Mouse (Mus musculus) gastrocnemius, adult 2 months (tissue): ENCODE measurements around the gene Clec3a. TPM values are rescaled to one million over a fixed set of nuclear protein-coding genes. Genes with fewer than 3 reads are reported as not detected.

ENCODE experiments used
- DNase-seq: peaks from one replicate; pipeline ENCODE4 v3.0.0; 2022
- H3K27ac ChIP-seq: fragments of 200-600 bp; 2 replicates; pipeline ENCODE4 v1.8.1; 2022; ENCODE audit warnings: mild to moderate bottlenecking
- H3K4me3 ChIP-seq: fragments of 200-600 bp; 2 replicates; pipeline ENCODE4 v1.8.1; 2022; ENCODE audit warnings: mild to moderate bottlenecking, moderate library complexity
- CTCF ChIP-seq: fragments of 200-600 bp; IDR thresholded peaks from 2 replicates; pipeline ENCODE4 v1.8.1; 2022; ENCODE audit warnings: antibody characterized with exemption, mild to moderate bottlenecking, moderate library complexity
- intact Hi-C: fragments of 180-260 bp; cut with DNase I; formaldehyde crosslinking; loops from one replicate; pipeline ENCODE4 v1.15.1; 2025
- total RNA-seq, 2 experiments: library from RNA; stranded (reverse); gene quantifications; 2 replicates each; pipeline ENCODE4 v1.2.3; 2021

The Clec3a gene
- total RNA-seq, 2 experiments from 2014 or later = not detected

GRCm38 (mm10) chr8:114438236-114438635 lies 20.4 kb downstream of the Clec3a start:
- peak; percentile 81 for TF ChIP-seq CTCF
- intact Hi-C loops = loop anchor here (1.0 to 2.0 kb wide), 2 partner anchors 305 to 357 kb away; partner anchors contain the start of gene Nudt7
- DNase-seq = peak; percentile 64
- H3K27ac ChIP-seq = peak overlapping the region; percentile 66; the same call in 1 of the 2 replicates
- no peak overlapping the region for H3K4me3 ChIP-seq

DNA sequence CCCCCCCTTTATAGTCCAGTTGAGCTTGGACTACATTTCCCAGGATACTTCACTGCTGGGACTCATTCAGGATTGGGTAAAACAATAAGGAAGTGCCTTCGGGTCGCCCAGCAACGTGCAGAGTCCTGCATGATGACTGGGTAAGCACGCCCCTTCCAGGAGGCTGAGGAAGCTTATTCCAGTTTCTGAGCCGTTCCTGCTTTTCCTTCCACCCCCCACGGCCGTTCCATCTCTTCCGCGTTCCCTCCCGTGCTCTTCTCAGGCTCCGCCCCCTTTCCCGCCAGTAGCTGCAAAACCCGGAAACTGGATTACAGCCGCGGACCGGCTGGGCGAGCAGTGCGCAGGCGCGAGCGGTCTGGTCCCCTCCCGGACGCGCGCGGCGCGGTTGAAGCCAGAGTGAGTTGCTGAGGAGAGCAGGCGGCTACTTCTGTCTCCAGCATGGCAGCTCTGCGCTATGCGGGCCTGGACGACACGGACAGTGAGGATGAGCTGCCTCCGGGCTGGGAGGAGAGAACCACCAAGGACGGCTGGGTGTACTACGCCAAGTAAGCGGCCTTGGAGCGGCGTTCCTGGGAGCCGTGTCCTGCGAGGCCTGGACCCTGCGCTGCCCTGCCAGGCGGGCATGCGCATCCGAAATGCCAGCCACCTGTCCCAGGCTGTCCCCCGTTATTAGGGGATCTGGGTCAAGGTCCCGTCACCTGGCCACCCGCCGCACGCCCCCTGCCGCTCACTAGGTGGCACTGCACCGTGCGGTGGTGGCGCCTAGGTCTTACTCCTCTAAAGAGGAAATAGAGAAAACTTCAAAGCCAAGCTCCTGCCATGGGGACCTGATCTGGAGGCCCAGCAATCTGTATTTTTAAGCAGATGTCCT lies 21.7 kb downstream of the Clec3a start, which contains the start of gene Wwox:
Gene Wwox (plus strand): TSS at position 322 of the 871 bp plus-strand sequence.
- peak; percentile 92 for TF ChIP-seq CTCF
- Histone ChIP-seq H3K4me3 (peak within 1 kb of the TSS; percentile 74), H3K27ac (peak within 1 kb of the TSS; percentile 89)
- intact Hi-C loops = loop anchor here (2.0 kb wide), 1 partner anchor 307 kb away; the partner anchor contains the start of gene Nudt7
- peak; percentile 98 for DNase-seq

- no peak for TF ChIP-seq CTCF
- DNase-seq = no peak
- intact Hi-C loops = no loop called here
- peak overlapping the region; percentile 89 for H3K27ac ChIP-seq
- H3K4me3 ChIP-seq = peak overlapping the region; percentile 74
Measured at GRCm38 (mm10) chr8:114440205-114440589, 22.3 kb downstream of the Clec3a start.

DNA sequence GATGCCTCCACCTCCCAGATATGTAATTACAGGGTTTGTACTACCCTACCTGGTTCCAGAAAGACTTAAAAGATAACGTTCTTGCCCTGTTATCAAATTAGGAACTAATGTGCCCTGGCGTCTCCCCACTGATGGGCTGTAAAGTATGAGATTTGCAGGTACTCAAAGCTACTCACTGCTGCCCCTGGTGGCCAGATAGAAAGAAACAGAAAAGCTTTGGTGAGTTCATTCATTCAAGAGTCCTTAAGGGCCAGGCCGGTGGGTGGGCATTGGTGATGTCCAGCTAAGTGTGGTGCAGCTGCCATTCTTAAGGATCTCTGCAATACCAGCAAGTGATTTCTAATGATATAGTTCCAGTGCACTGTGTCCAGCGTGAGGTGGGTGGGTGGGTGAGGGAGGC lies 23.7 kb downstream of the Clec3a start:
- TF ChIP-seq CTCF = peak; percentile 60
- intact Hi-C loops = no loop called here
- DNase-seq = no peak
- H3K27ac ChIP-seq = no peak overlapping the region
- no peak overlapping the region for H3K4me3 ChIP-seq

DNA sequence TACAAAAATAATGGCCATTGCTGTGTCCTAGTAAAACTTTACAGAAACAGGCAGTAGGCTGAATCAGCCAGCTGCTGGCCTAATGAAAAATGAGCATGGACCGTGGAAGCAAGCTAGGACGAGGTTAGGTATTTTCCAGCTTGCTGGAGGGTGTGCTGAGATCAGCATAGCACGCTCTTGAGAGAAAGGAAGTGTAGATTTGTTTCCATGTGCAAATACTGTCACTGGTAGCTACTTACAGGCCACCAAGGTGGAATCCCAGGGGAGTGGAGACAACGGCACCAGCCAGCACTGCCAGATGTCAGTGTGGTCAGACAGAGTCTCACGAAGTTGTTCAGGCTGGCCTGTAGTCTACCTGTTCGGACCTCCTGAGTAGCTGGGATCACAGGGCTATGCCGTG lies 29.0 kb downstream of the Clec3a start:
- Histone ChIP-seq H3K4me3 (no peak overlapping the region), H3K27ac (no peak overlapping the region)
- TF ChIP-seq CTCF = no peak
- DNase-seq = no peak
- intact Hi-C loops = no loop called here

- H3K27ac ChIP-seq = no peak overlapping the region
- H3K4me3 ChIP-seq = no peak overlapping the region
- TF ChIP-seq CTCF = no peak
- no peak for DNase-seq
- intact Hi-C loops = loop anchor here (5.0 to 10.0 kb wide), 5 partner anchors 90 to 1985 kb away; partner anchors contain the start of gene Maf
Measured at GRCm38 (mm10) chr8:114452278-114452677, 34.4 kb downstream of the Clec3a start.

DNA sequence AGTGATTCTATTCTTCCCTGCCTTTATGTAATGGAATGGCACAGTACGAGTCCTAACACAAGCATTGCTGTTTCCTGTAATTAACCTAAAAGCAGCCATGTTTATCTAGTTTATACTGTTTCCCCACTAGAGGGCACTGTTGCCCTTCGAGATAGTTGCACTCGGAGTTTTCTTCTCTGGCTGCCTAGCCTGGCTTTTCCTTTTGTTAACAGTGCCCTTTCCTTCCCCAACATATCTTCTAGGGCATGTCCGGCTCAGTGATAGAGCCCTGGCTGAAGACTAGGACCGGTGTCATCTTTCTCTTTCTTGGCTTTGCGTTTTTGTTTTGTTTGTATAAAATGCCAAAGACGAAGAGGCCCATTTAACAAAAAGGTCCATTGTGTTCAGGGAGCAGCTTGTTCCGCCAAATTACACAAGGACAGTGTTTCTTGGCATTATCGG lies 34.9 kb downstream of the Clec3a start:
- Histone ChIP-seq H3K4me3 (peak overlapping the region; percentile 34), H3K27ac (peak overlapping the region; percentile 46; the same call in 1 of the 2 replicates)
- peak; percentile 85 for TF ChIP-seq CTCF
- intact Hi-C loops = loop anchor here (5.0 to 10.0 kb wide), 5 partner anchors 90 to 1984 kb away; partner anchors contain the start of gene Maf
- DNase-seq = peak; percentile 70

GRCm38 (mm10) chr8:114455302-114455701 lies 37.4 kb downstream of the Clec3a start:
- intact Hi-C loops = loop anchor here (10.0 kb wide), 2 partner anchors 319 to 1249 kb away; partner anchors contain the start of gene Maf
- no peak overlapping the region for H3K4me3 ChIP-seq
- H3K27ac ChIP-seq = peak overlapping the region; percentile 86; the same call in 1 of the 2 replicates

DNA sequence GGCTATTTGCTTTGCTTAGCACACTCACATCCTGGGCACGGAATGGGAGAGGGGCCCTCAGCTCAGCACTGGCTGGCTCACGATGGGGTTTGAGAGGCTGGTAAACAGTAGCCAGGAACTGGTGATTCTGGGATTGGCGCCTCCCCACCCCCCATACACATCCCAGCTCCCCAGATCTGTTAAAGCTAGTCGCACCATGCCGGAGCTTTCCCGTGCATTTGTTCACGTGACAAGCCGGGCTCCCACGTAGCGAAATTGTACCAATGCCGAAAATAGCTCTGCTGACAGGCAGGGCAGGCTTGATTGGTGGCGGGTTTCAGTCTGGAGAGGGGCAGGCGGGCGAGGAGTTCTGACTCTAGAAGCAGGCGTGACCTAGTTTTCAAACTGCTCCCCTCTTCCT lies 38.1 kb downstream of the Clec3a start:
- peak overlapping the region; percentile 86 for H3K27ac ChIP-seq
- DNase-seq = peak; percentile 73
- no peak for TF ChIP-seq CTCF
- intact Hi-C loops = loop anchor here (10.0 kb wide), 2 partner anchors 319 to 1249 kb away; partner anchors contain the start of gene Maf
- peak overlapping the region; percentile 50 for H3K4me3 ChIP-seq

More at GRCm38 (mm10) chr8:114455302-114455701, 37.4 kb downstream of the Clec3a start:
- no peak for DNase-seq
- TF ChIP-seq CTCF = no peak

DNA sequence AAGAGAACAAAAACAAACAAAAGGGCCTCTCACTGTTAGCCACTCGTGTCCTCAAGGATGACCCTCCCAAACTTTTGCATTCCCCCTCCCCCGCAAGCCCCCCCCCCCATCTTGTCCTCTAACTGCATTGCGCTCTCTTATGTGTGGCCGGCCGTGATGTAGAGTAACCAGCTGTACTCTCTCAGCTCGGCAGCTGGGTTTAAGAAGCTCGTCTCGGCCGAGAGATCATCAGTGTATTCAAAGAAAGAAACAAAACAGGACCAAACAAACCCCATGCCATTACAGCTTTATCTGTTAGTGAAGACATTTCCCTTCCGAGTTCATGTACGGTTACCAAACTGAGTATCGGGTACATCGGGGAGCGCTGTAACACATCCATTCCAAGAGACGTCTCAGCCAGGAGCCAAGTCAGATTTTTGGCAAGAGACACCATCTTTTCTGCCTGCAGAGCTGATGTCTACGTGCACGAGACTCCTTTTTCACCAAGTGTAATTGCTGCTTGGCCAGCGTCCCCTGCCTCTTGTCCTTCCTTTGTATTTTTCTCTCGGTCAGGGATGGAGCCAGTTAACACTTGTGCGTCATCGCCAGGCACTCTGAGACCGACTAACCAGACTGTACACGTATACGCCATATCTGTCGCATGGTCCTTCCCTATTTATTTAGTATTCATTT lies 40.4 kb downstream of the Clec3a start:
- intact Hi-C loops = loop anchor here (10.0 kb wide), 2 partner anchors 317 to 1247 kb away; partner anchors contain the start of gene Maf

DNA sequence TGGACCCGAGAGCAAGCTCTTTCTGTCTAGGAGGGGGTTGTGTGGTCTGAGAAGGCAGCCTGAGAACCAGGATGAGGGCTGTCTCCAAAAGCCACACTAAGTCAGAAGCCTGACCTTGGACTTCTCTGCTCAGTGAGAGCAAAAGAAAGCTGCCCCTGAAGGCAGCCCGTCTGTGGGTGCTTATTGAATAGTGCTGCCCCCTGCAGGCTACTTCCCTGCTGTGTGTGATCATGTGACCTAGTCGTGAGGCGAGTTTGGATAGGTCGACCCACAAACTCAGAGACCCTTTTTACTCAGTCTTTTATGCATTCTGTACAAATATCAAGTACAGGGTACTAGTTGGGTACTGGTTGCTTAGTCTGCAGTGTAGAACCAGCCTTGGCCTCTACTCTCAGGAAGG lies 42.7 kb downstream of the Clec3a start:
- TF ChIP-seq CTCF = peak; percentile 47
- Histone ChIP-seq H3K27ac (no peak overlapping the region), H3K4me3 (no peak overlapping the region)
- intact Hi-C loops = no loop called here
- no peak for DNase-seq

More for the DNA sequence above, 40.4 kb downstream of the Clec3a start:
- TF ChIP-seq CTCF = no peak
- Histone ChIP-seq H3K4me3 (peak overlapping the region; percentile 49), H3K27ac (no peak overlapping the region; the same call in 1 of the 2 replicates)
- peak; percentile 39 for DNase-seq

- intact Hi-C loops = no loop called here
- DNase-seq = no peak
Measured at GRCm38 (mm10) chr8:114462591-114462990, 44.7 kb downstream of the Clec3a start.

More at GRCm38 (mm10) chr8:114462591-114462990, 44.7 kb downstream of the Clec3a start:
- TF ChIP-seq CTCF = no peak
- Histone ChIP-seq H3K4me3 (no peak overlapping the region), H3K27ac (no peak overlapping the region)
